Mouse (Mus musculus): ENCODE data around the gene Miga1. TPM values are rescaled to one million over a fixed set of nuclear protein-coding genes. Genes with fewer than 3 reads are reported as not detected.

Gene Miga1
- polyA plus RNA-seq (2014; fragmentation: Nextera tagmentation; extraction: Ambion mirVana), result 19.4 and 19.8 TPM in 2 replicates

GRCm38 (mm10) chr3:152339862-152340557 lies at the start of gene Miga1:
Miga1 (minus strand) TSS chr3:152340407.
- H3K27ac ChIP-seq (ENCODE audit: low read depth, low read length), result peak within 1 kb of the TSS; percentile 71; the same call in 1 of the 2 replicates
- DNase-seq (ENCODE audit: low spot score), result peak; percentile 91
- peaks cover 27% of the 10 kb centered on the region for H3K36me3 ChIP-seq (ENCODE audit: control insufficient read depth, insufficient read depth, low read length)
- H3K27me3 ChIP-seq (replicated peaks; ENCODE audit: control insufficient read depth, insufficient read depth, low read length), result no peaks in the 10 kb centered on the region
- peak; percentile 97 for ATAC-seq
- WGBS, result 2% methylated on average over 54 of the region's 54 CpGs
- peak within 1 kb of the TSS; percentile 56 for H3K4me2 ChIP-seq (ENCODE audit: low read length)
- H3K9me3 ChIP-seq (replicated peaks; ENCODE audit: control insufficient read depth, low read length), result no peaks in the 10 kb centered on the region
- H3K9ac ChIP-seq (ENCODE audit: low read length), result peak within 1 kb of the TSS; percentile 70
- peaks cover 5% of the 10 kb centered on the region; the same call in 1 of the 2 replicates for H3K4me1 ChIP-seq (ENCODE audit: control insufficient read depth, insufficient read depth, low read length)
- H3K4me3 ChIP-seq (ENCODE audit: low read depth, low read length), result peak within 1 kb of the TSS; percentile 79

- H3K27me3 ChIP-seq (replicated peaks; ENCODE audit: control insufficient read depth, insufficient read depth, low read length), result no peaks in the 10 kb centered on the region
- no peaks in the 10 kb centered on the region for H3K4me1 ChIP-seq (ENCODE audit: control insufficient read depth, insufficient read depth, low read length)
- WGBS, result 68% methylated on average over 11 of the region's 11 CpGs
- no peak overlapping the region for H3K4me3 ChIP-seq (ENCODE audit: low read depth, low read length)
- no peak overlapping the region for H3K27ac ChIP-seq (ENCODE audit: low read depth, low read length)
- no peak overlapping the region for H3K9ac ChIP-seq (ENCODE audit: low read length)
- ATAC-seq (no peak), DNase-seq (ENCODE audit: low spot score) (no peak)
- H3K9me3 ChIP-seq (replicated peaks; ENCODE audit: control insufficient read depth, low read length), result no peaks in the 10 kb centered on the region
- H3K36me3 ChIP-seq (ENCODE audit: control insufficient read depth, insufficient read depth, low read length), result peaks cover 68% of the 10 kb centered on the region
- H3K4me2 ChIP-seq (ENCODE audit: low read length), result no peak overlapping the region
Observed at GRCm38 (mm10) chr3:152384106-152384505, 43.9 kb upstream of the Miga1 start.

- DNase-seq (ENCODE audit: low spot score) (no peak), ATAC-seq (no peak)
- Histone ChIP-seq H3K36me3 (ENCODE audit: control insufficient read depth, insufficient read depth, low read length) (peaks cover 69% of the 10 kb centered on the region), H3K4me3 (ENCODE audit: low read depth, low read length) (no peak overlapping the region), H3K27me3 (replicated peaks; ENCODE audit: control insufficient read depth, insufficient read depth, low read length) (no peaks in the 10 kb centered on the region), H3K27ac (ENCODE audit: low read depth, low read length) (no peak overlapping the region), H3K9ac (ENCODE audit: low read length) (no peak overlapping the region), H3K9me3 (replicated peaks; ENCODE audit: control insufficient read depth, low read length) (no peaks in the 10 kb centered on the region), H3K4me2 (ENCODE audit: low read length) (no peak overlapping the region), H3K4me1 (ENCODE audit: control insufficient read depth, insufficient read depth, low read length) (no peaks in the 10 kb centered on the region)
- WGBS, result 93% methylated on average over 4 of the region's 4 CpGs
Observed at GRCm38 (mm10) chr3:152376063-152376462, 35.9 kb upstream of the Miga1 start.

GRCm38 (mm10) chr3:152364181-152364580 lies 24.0 kb upstream of the Miga1 start:
- Histone ChIP-seq H3K27ac (ENCODE audit: low read depth, low read length) (no peak overlapping the region), H3K4me3 (ENCODE audit: low read depth, low read length) (no peak overlapping the region), H3K4me2 (ENCODE audit: low read length) (no peak overlapping the region), H3K9ac (ENCODE audit: low read length) (no peak overlapping the region), H3K4me1 (ENCODE audit: control insufficient read depth, insufficient read depth, low read length) (no peaks in the 10 kb centered on the region), H3K9me3 (replicated peaks; ENCODE audit: control insufficient read depth, low read length) (no peaks in the 10 kb centered on the region), H3K36me3 (ENCODE audit: control insufficient read depth, insufficient read depth, low read length) (peaks cover 89% of the 10 kb centered on the region), H3K27me3 (replicated peaks; ENCODE audit: control insufficient read depth, insufficient read depth, low read length) (no peaks in the 10 kb centered on the region)
- ATAC-seq (no peak), DNase-seq (ENCODE audit: low spot score) (no peak)
- WGBS, result 90% methylated on average over 2 of the region's 2 CpGs

GRCm38 (mm10) chr3:152359151-152359550 lies 18.9 kb upstream of the Miga1 start:
- no peak overlapping the region for H3K4me2 ChIP-seq (ENCODE audit: low read length)
- H3K36me3 ChIP-seq (ENCODE audit: control insufficient read depth, insufficient read depth, low read length), result peaks cover 49% of the 10 kb centered on the region
- WGBS, result 85% methylated on average over 7 of the region's 7 CpGs
- no peak overlapping the region for H3K9ac ChIP-seq (ENCODE audit: low read length)
- H3K27me3 ChIP-seq (replicated peaks; ENCODE audit: control insufficient read depth, insufficient read depth, low read length), result no peaks in the 10 kb centered on the region
- ATAC-seq (no peak), DNase-seq (ENCODE audit: low spot score) (no peak)
- H3K4me1 ChIP-seq (ENCODE audit: control insufficient read depth, insufficient read depth, low read length), result no peaks in the 10 kb centered on the region
- no peak overlapping the region for H3K4me3 ChIP-seq (ENCODE audit: low read depth, low read length)
- H3K27ac ChIP-seq (ENCODE audit: low read depth, low read length), result no peak overlapping the region
- no peaks in the 10 kb centered on the region for H3K9me3 ChIP-seq (replicated peaks; ENCODE audit: control insufficient read depth, low read length)

- no peak for ATAC-seq
Observed at GRCm38 (mm10) chr3:152356751-152357150, 16.5 kb upstream of the Miga1 start.

GRCm38 (mm10) chr3:152355361-152355760 lies 15.2 kb upstream of the Miga1 start:
- no peak for DNase-seq (ENCODE audit: low spot score)
- 81% methylated on average over 5 of the region's 5 CpGs for WGBS

More at GRCm38 (mm10) chr3:152356751-152357150, 16.5 kb upstream of the Miga1 start:
- 88% methylated on average over 9 of the region's 9 CpGs for WGBS
- H3K9ac ChIP-seq (ENCODE audit: low read length), result no peak overlapping the region
- H3K4me1 ChIP-seq (ENCODE audit: control insufficient read depth, insufficient read depth, low read length), result no peaks in the 10 kb centered on the region
- DNase-seq (ENCODE audit: low spot score), result no peak
- no peak overlapping the region for H3K4me3 ChIP-seq (ENCODE audit: low read depth, low read length)
- no peaks in the 10 kb centered on the region for H3K9me3 ChIP-seq (replicated peaks; ENCODE audit: control insufficient read depth, low read length)
- H3K4me2 ChIP-seq (ENCODE audit: low read length), result no peak overlapping the region
- no peak overlapping the region for H3K27ac ChIP-seq (ENCODE audit: low read depth, low read length)
- no peaks in the 10 kb centered on the region for H3K27me3 ChIP-seq (replicated peaks; ENCODE audit: control insufficient read depth, insufficient read depth, low read length)
- H3K36me3 ChIP-seq (ENCODE audit: control insufficient read depth, insufficient read depth, low read length), result peaks cover 27% of the 10 kb centered on the region

GRCm38 (mm10) chr3:152353434-152354177 lies 13.4 kb upstream of the Miga1 start:
- H3K4me3 ChIP-seq (ENCODE audit: low read depth, low read length), result no peak overlapping the region
- H3K4me1 ChIP-seq (ENCODE audit: control insufficient read depth, insufficient read depth, low read length), result no peaks in the 10 kb centered on the region
- no peak overlapping the region for H3K4me2 ChIP-seq (ENCODE audit: low read length)
- WGBS, result 82% methylated on average over 10 of the region's 10 CpGs
- H3K27ac ChIP-seq (ENCODE audit: low read depth, low read length), result no peak overlapping the region
- no peak for ATAC-seq
- no peak for DNase-seq (ENCODE audit: low spot score)
- H3K9ac ChIP-seq (ENCODE audit: low read length), result no peak overlapping the region
- peaks cover 2% of the 10 kb centered on the region; the same call in 1 of the 2 replicates for H3K36me3 ChIP-seq (ENCODE audit: control insufficient read depth, insufficient read depth, low read length)
- no peaks in the 10 kb centered on the region for H3K9me3 ChIP-seq (replicated peaks; ENCODE audit: control insufficient read depth, low read length)
- no peaks in the 10 kb centered on the region for H3K27me3 ChIP-seq (replicated peaks; ENCODE audit: control insufficient read depth, insufficient read depth, low read length)

More at GRCm38 (mm10) chr3:152355361-152355760, 15.2 kb upstream of the Miga1 start:
- Histone ChIP-seq H3K4me3 (ENCODE audit: low read depth, low read length) (no peak overlapping the region), H3K4me2 (ENCODE audit: low read length) (no peak overlapping the region), H3K9ac (ENCODE audit: low read length) (no peak overlapping the region), H3K4me1 (ENCODE audit: control insufficient read depth, insufficient read depth, low read length) (no peaks in the 10 kb centered on the region), H3K36me3 (ENCODE audit: control insufficient read depth, insufficient read depth, low read length) (peaks cover 15% of the 10 kb centered on the region), H3K27ac (ENCODE audit: low read depth, low read length) (no peak overlapping the region), H3K27me3 (replicated peaks; ENCODE audit: control insufficient read depth, insufficient read depth, low read length) (no peaks in the 10 kb centered on the region), H3K9me3 (replicated peaks; ENCODE audit: control insufficient read depth, low read length) (no peaks in the 10 kb centered on the region)
- no peak for ATAC-seq

GRCm38 (mm10) chr3:152352289-152352688 lies 12.1 kb upstream of the Miga1 start:
- no peak for DNase-seq (ENCODE audit: low spot score)
- Histone ChIP-seq H3K9ac (ENCODE audit: low read length) (no peak overlapping the region), H3K4me3 (ENCODE audit: low read depth, low read length) (no peak overlapping the region), H3K36me3 (ENCODE audit: control insufficient read depth, insufficient read depth, low read length) (no peaks in the 10 kb centered on the region), H3K9me3 (replicated peaks; ENCODE audit: control insufficient read depth, low read length) (no peaks in the 10 kb centered on the region), H3K27me3 (replicated peaks; ENCODE audit: control insufficient read depth, insufficient read depth, low read length) (no peaks in the 10 kb centered on the region), H3K4me2 (ENCODE audit: low read length) (no peak overlapping the region), H3K27ac (ENCODE audit: low read depth, low read length) (no peak overlapping the region), H3K4me1 (ENCODE audit: control insufficient read depth, insufficient read depth, low read length) (peaks cover 3% of the 10 kb centered on the region)
- whole genome bisulfite sequencing, result 91% methylated on average over 4 of the region's 4 CpGs
- no peak for ATAC-seq

All from forebrain, embryonic 14.5 days (tissue).